Mouse (Mus musculus): ENCODE data around the gene Ybx3.

DNA sequence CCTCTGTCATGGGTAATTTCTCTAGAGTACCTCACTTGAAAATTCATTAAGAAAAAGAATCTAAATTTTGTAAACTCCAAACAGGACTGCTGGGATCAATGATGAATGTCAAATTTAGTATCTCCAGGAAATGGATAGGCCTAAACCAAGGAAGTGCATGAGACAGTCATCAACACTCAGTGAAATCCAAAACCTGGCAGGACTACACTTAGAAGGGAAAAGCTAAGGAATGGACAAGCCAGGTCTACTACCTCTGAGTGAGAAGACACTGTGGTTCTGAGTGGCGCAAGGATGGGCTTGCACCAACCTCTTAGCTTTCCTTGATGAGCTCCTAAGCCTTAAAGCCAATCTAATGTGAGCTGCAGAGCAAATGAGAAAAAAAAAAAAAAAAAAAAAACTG is 2.8 kb downstream of the Ybx3 start:
- TF ChIP-seq CTCF (IDR thresholded peaks at IDR 0.05; ENCODE audit: low read depth, low read length) (no peak), POLR2A (IDR thresholded peaks at IDR 0.05; ENCODE audit: extremely low read depth, insufficient read depth, low read length) (no peak)

Data from liver, adult 2 months (tissue).